ENCODE assay signal across 7 mouse cellular contexts in the genomic region with DNA sequence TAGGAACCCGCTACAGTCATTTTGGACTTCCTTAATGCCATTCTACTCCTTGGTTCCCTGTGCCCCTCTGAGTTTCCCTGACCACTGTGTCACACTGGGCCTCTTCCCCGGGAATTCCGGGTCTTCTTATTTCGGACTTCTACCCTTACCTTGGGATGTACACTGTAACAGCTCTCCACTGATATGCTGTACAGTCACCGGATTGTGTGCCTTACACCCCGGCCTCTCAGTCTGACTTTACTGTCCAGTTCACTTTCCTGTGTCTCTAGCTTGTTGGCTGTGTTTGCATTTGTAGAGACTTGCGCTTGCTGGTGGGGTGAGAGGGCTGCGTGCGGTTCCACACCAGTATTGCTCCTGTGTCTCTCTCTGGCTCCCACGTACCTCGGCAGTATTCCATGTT. TPM values are rescaled to one million over a fixed set of nuclear protein-coding genes. Genes with fewer than 3 reads are reported as not detected.
DNase-seq lines count a peak whose midpoint lies in the region; ATAC-seq and TF ChIP-seq lines count a peak whose summit lies in the region.

No protein-coding gene starts in this region.

- H3K27ac ChIP-seq in lung, embryonic 16.5 days (ENCODE audit: low read length), result peak overlapping the region; percentile 95
- peak overlapping the region; percentile 65; the same call in 1 of the 2 replicates for H3K27ac ChIP-seq in embryonic facial prominence, embryonic 14.5 days (replicated peaks; ENCODE audit: low read depth, low read length)
- H3K27ac ChIP-seq in intestine, postnatal 0 days (ENCODE audit: low read depth, low read length), result peak overlapping the region; percentile 88
- no peak overlapping the region for H3K27ac ChIP-seq in olfactory bulb, adult 2 months (ENCODE audit: insufficient read depth, low read depth, low read length)

- H3K4me3 ChIP-seq in lung, embryonic 16.5 days (ENCODE audit: low read length), result peak overlapping the region; percentile 82
- peak overlapping the region; percentile 80 for H3K4me3 ChIP-seq in embryonic facial prominence, embryonic 14.5 days (ENCODE audit: low read depth, low read length)
- peak overlapping the region; percentile 84 for H3K4me3 ChIP-seq in intestine, postnatal 0 days (ENCODE audit: low read depth, low read length)
- peak overlapping the region; percentile 48 for H3K4me3 ChIP-seq in olfactory bulb, adult 2 months (ENCODE audit: insufficient read depth, low read depth, low read length)

- no peaks in the 10 kb centered on the region for H3K27me3 ChIP-seq in lung, embryonic 16.5 days (ENCODE audit: control insufficient read depth, insufficient read depth, low read depth, low read length)
- H3K27me3 ChIP-seq in embryonic facial prominence, embryonic 14.5 days (replicated peaks; ENCODE audit: control insufficient read depth, insufficient read depth, low read length), result no peaks in the 10 kb centered on the region
- H3K27me3 ChIP-seq in intestine, postnatal 0 days (replicated peaks; ENCODE audit: control insufficient read depth, insufficient read depth, low read length), result no peaks in the 10 kb centered on the region

- peaks cover 9% of the 10 kb centered on the region for H3K4me1 ChIP-seq in lung, embryonic 16.5 days (replicated peaks; ENCODE audit: control insufficient read depth, insufficient read depth, low read length)
- no peaks in the 10 kb centered on the region for H3K4me1 ChIP-seq in embryonic facial prominence, embryonic 14.5 days (ENCODE audit: control insufficient read depth, insufficient read depth, low read length)
- no peaks in the 10 kb centered on the region for H3K4me1 ChIP-seq in intestine, postnatal 0 days (replicated peaks; ENCODE audit: control insufficient read depth, insufficient read depth, low read length)
- 0 out of 2 replicates have a peak, but pooled peaks cover 6% of the 10 kb centered on the region for H3K4me1 ChIP-seq in olfactory bulb, adult 2 months (ENCODE audit: control insufficient read depth, insufficient read depth, low read length)

- ATAC-seq in lung, embryonic 16.5 days (ENCODE audit: low read depth), result no peak
- no peak for ATAC-seq in embryonic facial prominence, embryonic 14.5 days (ENCODE audit: low read depth)
- no peak for ATAC-seq in intestine, postnatal 0 days

- no peak for DNase-seq in lung, postnatal 4 days
- no peak for DNase-seq in embryonic facial prominence, embryonic 14.5 days (ENCODE audit: low spot score)
- no peak for DNase-seq in layer of hippocampus, postnatal 36 days
- DNase-seq in embryo, embryonic 10.5 days (ENCODE audit: low spot score), result no peak

- 2% methylated on average over 11 of the region's 11 CpGs for WGBS in lung, embryonic 16.5 days
- WGBS in embryonic facial prominence, embryonic 14.5 days, result 5% methylated on average over 11 of the region's 11 CpGs
- WGBS in intestine, postnatal 0 days, result 2% methylated on average over 11 of the region's 11 CpGs
- WGBS in olfactory bulb, adult 2 months, result 19% methylated on average over 11 of the region's 11 CpGs

- TF ChIP-seq POLR2A in olfactory bulb, adult 2 months (IDR thresholded peaks at IDR 0.05; ENCODE audit: insufficient read depth, low read depth, low read length), result no peak

- no peaks in the 10 kb centered on the region for H3K9me3 ChIP-seq in lung, embryonic 16.5 days (ENCODE audit: control insufficient read depth, low read length)
- no peaks in the 10 kb centered on the region for H3K9me3 ChIP-seq in embryonic facial prominence, embryonic 14.5 days (ENCODE audit: control insufficient read depth, low read length)
- H3K9me3 ChIP-seq in intestine, postnatal 0 days (ENCODE audit: control insufficient read depth), result no peaks in the 10 kb centered on the region

- H3K9ac ChIP-seq in lung, embryonic 16.5 days (ENCODE audit: low read length), result peak overlapping the region; percentile 89
- peak overlapping the region; percentile 86 for H3K9ac ChIP-seq in embryonic facial prominence, embryonic 14.5 days (ENCODE audit: low read depth, low read length)
- peak overlapping the region; percentile 85 for H3K9ac ChIP-seq in intestine, postnatal 0 days (ENCODE audit: low read depth, low read length)

- no peak for TF ChIP-seq CTCF in intestine, postnatal 0 days (IDR thresholded peaks at IDR 0.05; ENCODE audit: low read depth)
- no peak for TF ChIP-seq CTCF in olfactory bulb, adult 2 months (IDR thresholded peaks at IDR 0.05; ENCODE audit: insufficient read depth, low read depth, low read length)

- peak overlapping the region; percentile 81 for H3K4me2 ChIP-seq in lung, embryonic 16.5 days (ENCODE audit: low read depth, low read length)
- H3K4me2 ChIP-seq in embryonic facial prominence, embryonic 14.5 days (ENCODE audit: low read depth, low read length), result peak overlapping the region; percentile 78
- peak overlapping the region; percentile 95 for H3K4me2 ChIP-seq in intestine, postnatal 0 days (replicated peaks; ENCODE audit: low read depth)

- peaks cover 24% of the 10 kb centered on the region for H3K36me3 ChIP-seq in lung, embryonic 16.5 days (ENCODE audit: control insufficient read depth, insufficient read depth, low read length)
- peaks cover 63% of the 10 kb centered on the region for H3K36me3 ChIP-seq in embryonic facial prominence, embryonic 14.5 days (ENCODE audit: control insufficient read depth, insufficient read depth, low read length)
- H3K36me3 ChIP-seq in intestine, postnatal 0 days (ENCODE audit: control insufficient read depth, insufficient read depth), result peaks cover 42% of the 10 kb centered on the region

RNA-seq across cellular contexts. Expression of a gene that starts 0.8 kb away (rescaled TPM):
- 31.0 and 32.2 TPM in 2 replicates for polyA plus RNA-seq in lung, embryonic 16.5 days (2015; fragmentation: Nextera tagmentation; extraction: Ambion mirVana)
- polyA plus RNA-seq in embryonic facial prominence, embryonic 14.5 days (2014; fragmentation: Nextera tagmentation; extraction: Ambion mirVana), result 18.2 and 20.4 TPM in 2 replicates
- polyA plus RNA-seq in intestine, postnatal 0 days (2015; fragmentation: Nextera tagmentation; extraction: Ambion mirVana), result 12.0 and 13.6 TPM in 2 replicates
- not detected in 2 replicates for polyA plus RNA-seq in olfactory bulb, adult 2 months (2012; ENCODE audit: insufficient read depth, insufficient read length, low replicate concordance, missing spikeins)
- 10 to 100 TPM; 10.9 to 11.8 TPM for total RNA-seq in layer of hippocampus, postnatal 36 days (2021)

RNA-seq across cellular contexts. Expression of a gene that starts 1.0 kb away (rescaled TPM):
- polyA plus RNA-seq in lung, embryonic 16.5 days (2015; fragmentation: Nextera tagmentation; extraction: Ambion mirVana), result 2.8 and 4.0 TPM in 2 replicates
- polyA plus RNA-seq in embryonic facial prominence, embryonic 14.5 days (2014; fragmentation: Nextera tagmentation; extraction: Ambion mirVana), result 2.2 and 2.5 TPM in 2 replicates
- 6.3 and 6.7 TPM in 2 replicates for polyA plus RNA-seq in intestine, postnatal 0 days (2015; fragmentation: Nextera tagmentation; extraction: Ambion mirVana)
- not detected in 2 replicates for polyA plus RNA-seq in olfactory bulb, adult 2 months (2012; ENCODE audit: insufficient read depth, insufficient read length, low replicate concordance, missing spikeins)
- total RNA-seq in layer of hippocampus, postnatal 36 days (2021), result 1 to 10 TPM; 4.0 TPM

RNA-seq across cellular contexts. Expression of a gene that starts 9.9 kb away (rescaled TPM):
- 40.2 and 43.5 TPM in 2 replicates for polyA plus RNA-seq in lung, embryonic 16.5 days (2015; fragmentation: Nextera tagmentation; extraction: Ambion mirVana)
- 42.3 and 42.4 TPM in 2 replicates for polyA plus RNA-seq in embryonic facial prominence, embryonic 14.5 days (2014; fragmentation: Nextera tagmentation; extraction: Ambion mirVana)
- polyA plus RNA-seq in intestine, postnatal 0 days (2015; fragmentation: Nextera tagmentation; extraction: Ambion mirVana), result 36.6 and 37.5 TPM in 2 replicates
- not detected in 2 replicates for polyA plus RNA-seq in olfactory bulb, adult 2 months (2012; ENCODE audit: insufficient read depth, insufficient read length, low replicate concordance, missing spikeins)
- total RNA-seq in layer of hippocampus, postnatal 36 days (2021), result 100 to 1,000 TPM; 165 to 175 TPM

RNA-seq across cellular contexts. Expression of a gene that starts 11.6 kb away (rescaled TPM):
- polyA plus RNA-seq in lung, embryonic 16.5 days (2015; fragmentation: Nextera tagmentation; extraction: Ambion mirVana), result 149 and 164 TPM in 2 replicates
- polyA plus RNA-seq in embryonic facial prominence, embryonic 14.5 days (2014; fragmentation: Nextera tagmentation; extraction: Ambion mirVana), result 39.7 and 43.6 TPM in 2 replicates
- polyA plus RNA-seq in intestine, postnatal 0 days (2015; fragmentation: Nextera tagmentation; extraction: Ambion mirVana), result 53.1 and 54.1 TPM in 2 replicates
- polyA plus RNA-seq in olfactory bulb, adult 2 months (2012; ENCODE audit: insufficient read depth, insufficient read length, low replicate concordance, missing spikeins), result not detected in 2 replicates
- total RNA-seq in layer of hippocampus, postnatal 36 days (2021), result 10 to 100 TPM; 54.7 to 60.7 TPM

RNA-seq across cellular contexts. Expression of a gene that starts 23.5 kb away (rescaled TPM):
- 27.5 and 28.9 TPM in 2 replicates for polyA plus RNA-seq in lung, embryonic 16.5 days (2015; fragmentation: Nextera tagmentation; extraction: Ambion mirVana)
- polyA plus RNA-seq in embryonic facial prominence, embryonic 14.5 days (2014; fragmentation: Nextera tagmentation; extraction: Ambion mirVana), result 24.7 and 27.8 TPM in 2 replicates
- 10.7 and 11.1 TPM in 2 replicates for polyA plus RNA-seq in intestine, postnatal 0 days (2015; fragmentation: Nextera tagmentation; extraction: Ambion mirVana)
- not detected in 2 replicates for polyA plus RNA-seq in olfactory bulb, adult 2 months (2012; ENCODE audit: insufficient read depth, insufficient read length, low replicate concordance, missing spikeins)
- 10 to 100 TPM; 19.6 to 19.7 TPM for total RNA-seq in layer of hippocampus, postnatal 36 days (2021)
